Mouse (Mus musculus) E14TG2a.4 (cell line): Measurements from ENCODE around the gene Fgd6.

Experiments
- H3K27me3 ChIP-seq: 2 replicates; pipeline ENCODE4 v1.6.1; 2014; ENCODE audit warnings: low read length, control low read depth; ENCODE audit not compliant: insufficient read depth
- H3K36me3 ChIP-seq: 2 replicates; pipeline ENCODE4 v1.6.1; 2014; ENCODE audit warnings: low read length, control low read depth; ENCODE audit not compliant: insufficient read depth
- H3K4me1 ChIP-seq: replicated peaks from 2 replicates; pipeline ENCODE4 v1.6.1; 2014; ENCODE audit warnings: low read depth, low read length, control low read depth
- H3K4me3 ChIP-seq: replicated peaks from 2 replicates; pipeline ENCODE4 v1.5.1; 2014; ENCODE audit warnings: mild to moderate bottlenecking, low read length
- H3K9me3 ChIP-seq: 2 replicates; pipeline ENCODE4 v1.6.1; 2014; ENCODE audit warnings: low read length, control low read depth
- CTCF ChIP-seq: conservative IDR thresholded peaks from 2 replicates; pipeline ENCODE4 v1.5.1; 2014; ENCODE audit warnings: low read length
- NANOG ChIP-seq: IDR thresholded peaks from 2 replicates; pipeline ENCODE4 v1.6.1; 2014; ENCODE audit warnings: borderline replicate concordance, low read length, mixed read lengths
- POU5F1 ChIP-seq: IDR thresholded peaks from 2 replicates; pipeline ENCODE4 v1.6.1; 2014; ENCODE audit warnings: low read length, borderline replicate concordance

The Fgd6 gene

DNA sequence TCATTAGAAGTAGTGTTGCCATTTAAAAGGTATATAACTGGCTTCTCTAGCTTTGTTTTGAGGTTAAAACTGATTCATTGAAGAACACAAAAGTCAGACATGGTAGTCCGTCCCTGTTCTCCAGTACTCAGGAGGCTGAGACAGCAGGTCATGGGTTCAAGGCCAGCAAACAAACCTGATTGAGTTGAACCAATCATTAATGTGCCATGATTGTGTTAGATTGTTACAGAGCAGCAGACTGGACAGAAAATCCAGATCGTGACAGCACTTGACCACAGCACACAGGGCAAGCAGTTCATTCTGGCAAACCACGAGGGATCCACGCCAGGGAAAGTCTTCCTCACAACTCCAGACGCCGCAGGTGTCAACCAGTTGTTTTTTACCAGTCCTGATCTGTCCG, 126.2 kb downstream of the Fgd6 start:
- Histone ChIP-seq H3K4me1 (peaks cover 17% of the 10 kb centered on the region), H3K27me3 (no peaks in the 10 kb centered on the region), H3K4me3 (no peak overlapping the region), H3K36me3 (peaks cover 42% of the 10 kb centered on the region), H3K9me3 (no peaks in the 10 kb centered on the region)
- TF ChIP-seq CTCF: no peak
- TF ChIP-seq POU5F1: no peak
- TF ChIP-seq NANOG: no peak

DNA sequence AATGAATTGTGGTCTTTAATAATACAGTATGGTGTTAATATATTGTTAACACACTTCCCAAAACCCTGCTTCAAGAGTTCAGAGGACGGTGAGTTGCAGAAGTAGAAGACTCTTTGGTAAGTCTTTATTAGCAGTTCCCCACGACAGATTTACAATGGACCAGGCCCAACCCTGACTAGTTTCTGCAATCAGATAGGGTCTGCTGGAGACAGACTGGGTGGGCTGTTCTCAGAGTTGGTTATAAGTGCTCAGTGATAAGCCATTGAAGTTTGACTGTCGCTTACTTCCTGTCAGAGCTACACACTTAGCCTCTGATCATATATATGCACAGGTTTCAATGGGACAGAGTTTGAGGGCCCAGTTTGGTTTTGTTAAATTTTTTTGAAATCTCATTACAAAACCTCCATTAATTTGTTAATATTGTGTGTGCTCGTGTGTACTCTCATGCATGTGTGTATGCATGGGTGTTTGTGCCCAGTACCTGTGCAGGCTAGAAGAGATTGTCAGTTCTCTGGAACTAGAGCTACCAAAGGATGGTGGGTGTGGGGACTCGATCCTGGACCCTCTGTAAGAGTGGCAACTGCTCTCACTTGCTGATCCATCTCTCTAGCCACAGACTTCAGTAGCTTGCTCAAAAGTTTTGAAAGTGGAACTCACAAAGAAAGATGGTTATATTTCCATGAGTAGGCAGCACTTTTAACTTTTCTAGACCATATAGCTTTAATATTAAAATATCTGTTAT, 128.5 kb downstream of the Fgd6 start:
- no peak overlapping the region for H3K4me3 ChIP-seq
- H3K27me3 ChIP-seq: no peaks in the 10 kb centered on the region
- TF ChIP-seq POU5F1 (no peak), NANOG (no peak), CTCF (no peak)
- no peaks in the 10 kb centered on the region for H3K9me3 ChIP-seq
- H3K36me3 ChIP-seq: peaks cover 51% of the 10 kb centered on the region
- peaks cover 12% of the 10 kb centered on the region for H3K4me1 ChIP-seq

DNA sequence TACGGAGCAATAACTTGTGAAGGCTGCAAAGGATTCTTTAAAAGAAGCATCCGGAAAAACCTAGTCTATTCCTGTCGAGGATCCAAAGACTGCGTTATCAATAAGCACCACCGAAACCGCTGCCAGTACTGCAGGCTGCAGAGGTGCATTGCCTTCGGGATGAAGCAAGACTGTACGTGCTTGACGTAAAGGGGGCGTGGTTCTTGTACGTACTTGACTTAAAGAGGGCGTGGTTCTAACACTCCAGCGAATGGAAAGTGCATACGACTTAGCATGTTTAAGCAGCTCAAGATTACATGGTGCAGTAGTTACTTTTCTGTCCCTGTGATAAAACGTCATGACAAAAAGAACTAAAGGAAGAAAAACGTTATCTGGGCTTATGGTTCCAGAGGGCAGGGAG, 129.6 kb downstream of the Fgd6 start:
- no peak for TF ChIP-seq POU5F1
- no peak for TF ChIP-seq CTCF
- no peak for TF ChIP-seq NANOG
- Histone ChIP-seq H3K9me3 (no peaks in the 10 kb centered on the region), H3K4me3 (no peak overlapping the region), H3K36me3 (peaks cover 61% of the 10 kb centered on the region), H3K27me3 (no peaks in the 10 kb centered on the region), H3K4me1 (peaks cover 5% of the 10 kb centered on the region)

DNA sequence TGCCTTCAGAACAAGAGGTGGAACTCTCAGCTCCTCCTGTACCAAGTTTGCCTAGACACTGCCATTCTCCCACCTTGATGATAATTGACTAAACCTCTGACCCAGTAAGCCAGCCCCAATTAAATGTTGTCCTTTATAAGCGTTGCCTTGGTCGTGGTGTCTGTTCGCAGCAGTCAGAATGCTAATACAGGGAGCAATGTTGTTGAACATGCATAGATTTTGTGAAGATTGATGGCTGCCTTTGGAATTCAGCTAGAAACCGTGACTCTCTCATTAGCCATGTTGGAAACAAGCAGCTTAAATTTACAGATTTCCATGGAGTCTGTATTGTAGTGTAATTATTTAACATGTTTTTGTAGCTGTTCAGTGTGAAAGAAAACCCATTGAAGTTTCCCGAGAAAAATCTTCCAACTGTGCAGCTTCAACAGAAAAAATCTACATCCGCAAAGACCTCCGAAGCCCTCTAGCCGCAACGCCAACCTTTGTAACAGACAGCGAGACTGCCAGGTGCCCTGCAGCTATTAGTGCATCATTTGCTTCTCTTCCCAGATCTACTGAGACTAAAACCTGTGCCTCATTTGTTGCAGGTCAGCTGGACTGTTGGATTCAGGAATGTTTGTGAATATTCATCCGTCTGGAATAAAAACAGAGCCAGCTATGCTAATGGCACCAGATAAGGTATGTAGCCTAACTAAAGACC, 131.4 kb downstream of the Fgd6 start:
- H3K4me3 ChIP-seq: no peak overlapping the region
- peaks cover 10% of the 10 kb centered on the region for H3K27me3 ChIP-seq
- peaks cover 14% of the 10 kb centered on the region for H3K4me1 ChIP-seq
- TF ChIP-seq POU5F1: no peak
- no peak for TF ChIP-seq CTCF
- H3K36me3 ChIP-seq: peaks cover 68% of the 10 kb centered on the region
- no peaks in the 10 kb centered on the region for H3K9me3 ChIP-seq

DNA sequence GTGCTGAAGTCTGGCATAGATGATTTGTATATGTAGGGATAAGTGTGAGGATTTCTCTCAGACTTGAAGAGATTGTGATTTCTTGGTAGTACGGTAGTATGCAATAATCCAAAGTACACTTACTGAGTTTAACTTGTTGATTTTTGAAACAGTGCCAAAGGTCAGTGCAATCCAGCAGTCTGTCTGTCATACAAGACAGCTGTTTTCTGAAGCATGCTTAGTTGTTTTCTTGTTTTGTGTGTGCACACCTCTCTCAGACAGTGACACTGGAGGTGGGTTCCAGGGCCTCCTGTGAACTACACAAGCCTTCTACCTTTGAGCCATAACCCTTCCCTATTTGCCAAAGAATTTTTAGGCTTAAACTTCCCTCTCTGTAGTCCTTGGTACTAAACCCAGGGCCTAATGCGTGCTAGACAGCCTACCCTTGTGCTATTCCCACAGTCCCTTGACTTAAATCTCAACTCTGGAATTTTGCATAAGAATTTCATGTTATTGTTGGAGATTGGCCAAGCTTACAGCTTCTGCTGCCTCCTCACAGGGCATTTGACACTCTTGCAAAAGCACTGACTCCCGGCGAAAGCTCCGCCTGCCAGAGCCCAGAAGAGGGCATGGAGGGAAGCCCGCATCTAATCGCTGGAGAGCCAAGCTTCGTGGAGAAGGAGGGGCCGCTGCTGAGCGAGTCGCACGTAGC, 135.8 kb downstream of the Fgd6 start:
- Histone ChIP-seq H3K4me3 (no peak overlapping the region), H3K27me3 (peaks cover 10% of the 10 kb centered on the region), H3K9me3 (no peaks in the 10 kb centered on the region), H3K4me1 (peaks cover 23% of the 10 kb centered on the region), H3K36me3 (peaks cover 68% of the 10 kb centered on the region)
- TF ChIP-seq NANOG: no peak
- no peak for TF ChIP-seq CTCF
- TF ChIP-seq POU5F1: no peak

DNA sequence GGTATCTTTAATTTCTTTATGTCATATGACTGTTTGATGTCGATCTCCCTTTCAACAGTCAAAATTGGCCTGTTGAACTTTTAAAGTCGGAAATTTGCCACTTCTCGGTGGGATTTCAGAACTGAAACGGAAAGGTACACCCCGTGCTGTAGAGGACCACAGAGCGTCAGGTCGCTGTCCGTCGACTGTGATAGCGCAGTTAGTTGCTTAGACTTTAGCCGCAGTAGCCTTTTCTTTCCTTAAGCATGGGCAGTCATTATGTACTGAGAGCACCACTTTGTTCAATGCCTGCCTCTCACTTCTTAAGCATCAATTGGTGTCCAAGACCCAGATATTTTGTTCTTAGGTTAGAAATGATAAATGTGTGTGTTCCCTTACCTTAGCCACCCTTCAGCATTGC, 136.3 kb downstream of the Fgd6 start:
- Histone ChIP-seq H3K36me3 (peaks cover 63% of the 10 kb centered on the region), H3K4me1 (peaks cover 23% of the 10 kb centered on the region), H3K9me3 (no peaks in the 10 kb centered on the region), H3K4me3 (no peak overlapping the region), H3K27me3 (peaks cover 10% of the 10 kb centered on the region)
- no peak for TF ChIP-seq NANOG
- no peak for TF ChIP-seq CTCF
- no peak for TF ChIP-seq POU5F1

DNA sequence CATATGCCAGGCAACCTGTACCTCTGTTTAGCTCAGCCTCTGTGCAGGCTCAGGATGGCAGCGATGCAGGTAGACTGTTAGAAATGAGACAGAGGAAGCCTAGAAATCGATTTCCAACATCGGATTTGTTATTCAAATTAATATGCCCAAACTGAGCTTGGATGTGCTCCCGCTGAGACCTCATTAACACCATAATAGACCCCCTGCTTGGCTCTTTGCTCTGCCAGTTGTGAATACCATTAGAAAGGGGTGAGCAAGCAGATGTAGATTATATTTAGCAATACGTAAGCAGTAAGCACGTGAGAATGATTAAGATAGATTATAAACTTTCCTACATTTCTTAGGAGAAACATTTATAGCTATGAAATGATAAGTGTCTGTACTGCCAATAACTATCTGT, 136.9 kb downstream of the Fgd6 start:
- H3K4me3 ChIP-seq: no peak overlapping the region
- no peaks in the 10 kb centered on the region for H3K9me3 ChIP-seq
- peaks cover 57% of the 10 kb centered on the region for H3K36me3 ChIP-seq
- TF ChIP-seq NANOG (peak; percentile 23; the same call in 1 of the 2 replicates), POU5F1 (no peak), CTCF (no peak)
- H3K27me3 ChIP-seq: peaks cover 10% of the 10 kb centered on the region
- peaks cover 23% of the 10 kb centered on the region for H3K4me1 ChIP-seq

DNA sequence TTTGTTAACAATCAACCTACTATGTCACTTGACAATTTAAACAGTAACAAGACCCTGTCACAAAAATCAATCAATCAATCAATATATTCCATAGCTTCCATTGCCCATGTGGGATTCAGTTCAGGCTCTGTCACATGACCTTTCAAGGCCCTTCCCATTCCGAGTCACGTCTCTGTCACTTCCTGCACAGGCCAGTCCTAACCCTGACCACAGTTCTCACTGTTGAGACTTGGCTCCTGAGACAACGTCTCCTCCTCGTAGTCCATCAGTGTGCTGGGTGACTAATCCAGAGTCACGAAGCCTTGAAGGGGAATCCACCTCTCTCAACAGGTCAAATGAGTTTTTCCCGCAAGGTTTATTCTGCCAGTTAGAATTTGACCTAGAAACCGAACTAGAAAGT, 138.9 kb downstream of the Fgd6 start:
- H3K27me3 ChIP-seq: peaks cover 10% of the 10 kb centered on the region
- H3K4me3 ChIP-seq: no peak overlapping the region
- TF ChIP-seq NANOG (no peak), POU5F1 (no peak), CTCF (no peak)
- no peaks in the 10 kb centered on the region for H3K9me3 ChIP-seq
- peaks cover 23% of the 10 kb centered on the region for H3K4me1 ChIP-seq
- peaks cover 41% of the 10 kb centered on the region for H3K36me3 ChIP-seq
